Mouse (Mus musculus) MN1 (cell line): ENCODE measurements around the gene Prkag2.

Experiments
- DNase-seq: peaks from one replicate; pipeline ENCODE4 v3.0.0-alpha.2; 2016; ENCODE audit warnings: low spot score

Prkag2 gene

GRCm38 (mm10) chr5:25047670-25048069 lies 52.8 kb downstream of the Prkag2 start:
- DNase-seq, result no peak

- DNase-seq, result no peak
Measured at GRCm38 (mm10) chr5:25046762-25047161, 53.7 kb downstream of the Prkag2 start.

GRCm38 (mm10) chr5:25044007-25044406 lies 56.4 kb downstream of the Prkag2 start:
- DNase-seq, result no peak

- DNase-seq, result no peak
Measured at GRCm38 (mm10) chr5:25041947-25042346, 58.5 kb downstream of the Prkag2 start.

GRCm38 (mm10) chr5:25041307-25041706 lies 59.1 kb downstream of the Prkag2 start:
- peak; percentile 41 for DNase-seq

- no peak for DNase-seq
Measured at GRCm38 (mm10) chr5:25040903-25041302, 59.5 kb downstream of the Prkag2 start.

GRCm38 (mm10) chr5:25038827-25039226 lies 61.6 kb downstream of the Prkag2 start:
- DNase-seq, result no peak

GRCm38 (mm10) chr5:25035391-25035790 lies 65.1 kb downstream of the Prkag2 start:
- no peak for DNase-seq

- no peak for DNase-seq
Measured at GRCm38 (mm10) chr5:25031456-25031856, 69.0 kb downstream of the Prkag2 start.

- DNase-seq, result no peak
Measured at GRCm38 (mm10) chr5:25031037-25031436, 69.4 kb downstream of the Prkag2 start.

GRCm38 (mm10) chr5:25030276-25030681 lies 70.2 kb downstream of the Prkag2 start:
- DNase-seq, result peak; percentile 11

GRCm38 (mm10) chr5:25027673-25028072 lies 72.8 kb downstream of the Prkag2 start:
- no peak for DNase-seq

- DNase-seq, result no peak
Measured at GRCm38 (mm10) chr5:25025309-25026019, 75.0 kb downstream of the Prkag2 start.

- DNase-seq, result peak; percentile 19
Measured at GRCm38 (mm10) chr5:25022904-25023303, 77.5 kb downstream of the Prkag2 start.

GRCm38 (mm10) chr5:25019221-25019620 lies 81.2 kb downstream of the Prkag2 start:
- no peak for DNase-seq

- DNase-seq, result no peak
Measured at GRCm38 (mm10) chr5:25012134-25012533, 88.3 kb downstream of the Prkag2 start.

GRCm38 (mm10) chr5:25011019-25011485 lies 89.4 kb downstream of the Prkag2 start:
- peak; percentile 76 for DNase-seq

GRCm38 (mm10) chr5:25010438-25010892 lies 90.0 kb downstream of the Prkag2 start:
- DNase-seq, result peak; percentile 81

- no peak for DNase-seq
Measured at GRCm38 (mm10) chr5:25009770-25010169, 90.7 kb downstream of the Prkag2 start.

- no peak for DNase-seq
Measured at GRCm38 (mm10) chr5:25008966-25009365, 91.5 kb downstream of the Prkag2 start.

- peak; percentile 92 for DNase-seq
Measured at GRCm38 (mm10) chr5:25006848-25007247, 93.6 kb downstream of the Prkag2 start.

GRCm38 (mm10) chr5:25005532-25006129 lies 94.8 kb downstream of the Prkag2 start:
- DNase-seq, result no peak

GRCm38 (mm10) chr5:25001391-25001794 lies 99.0 kb downstream of the Prkag2 start:
- DNase-seq, result no peak
